Mouse (Mus musculus) heart, embryonic 10.5 days (tissue): ENCODE measurements around the gene Dlst. TPM values are rescaled to one million over a fixed set of nuclear protein-coding genes. Genes with fewer than 3 reads are reported as not detected.
A peak's percentile ranks its signal among the peaks of the same experiment; 100 is the strongest.

Experiments
- DNase-seq: peaks from one replicate; pipeline ENCODE4 v3.0.0-alpha.2; 2017; ENCODE audit warnings: low spot score
- H3K27ac ChIP-seq: fragments of 300-500 bp; sonication (generic); 2 replicates; pipeline ENCODE4 v1.5.1; 2016; ENCODE audit warnings: mild to moderate bottlenecking
- H3K27me3 ChIP-seq: fragments of 300-500 bp; sonication (generic); 2 replicates; pipeline ENCODE4 v1.6.1; 2016; ENCODE audit warnings: mild to moderate bottlenecking; ENCODE audit not compliant: poor library complexity, insufficient read depth, severe bottlenecking
- H3K36me3 ChIP-seq: fragments of 300-500 bp; sonication (generic); 2 replicates; pipeline ENCODE4 v1.6.1; 2016; ENCODE audit warnings: mild to moderate bottlenecking, moderate library complexity
- H3K4me1 ChIP-seq: fragments of 300-500 bp; sonication (generic); 2 replicates; pipeline ENCODE4 v1.6.1; 2016; ENCODE audit warnings: mild to moderate bottlenecking
- H3K4me3 ChIP-seq: fragments of 300-500 bp; sonication (generic); 2 replicates; pipeline ENCODE4 v1.5.1; 2016; ENCODE audit warnings: mild to moderate bottlenecking, moderate library complexity
- H3K9me3 ChIP-seq: fragments of 300-500 bp; sonication (generic); 2 replicates; pipeline ENCODE4 v1.6.1; 2016; ENCODE audit warnings: mild to moderate bottlenecking, moderate library complexity
- WGBS: fragments of 180-500 bp; shearing (Covaris S2); methylation state at CpG from one replicate; pipeline ENCODE4 v1.1.7; 2016; 5-methylcytosine and 5-hydroxymethylcytosine counted together
- polyA plus RNA-seq: library from polyadenylated mRNA; unstranded; fragments of >200 nt; fragmentation: Nextera tagmentation; extraction: Ambion mirVana; gene quantifications from 2 replicates; pipeline ENCODE4 v1.2.1, GENCODE M21; 2016

Gene Dlst
- polyA plus RNA-seq, 1 experiment from 2014 or later, result 162 TPM

- no peaks in the 10 kb centered on the region for H3K27me3 ChIP-seq
- H3K4me1 ChIP-seq, result peaks cover 6% of the 10 kb centered on the region
- DNase-seq, result no peak
- no peaks in the 10 kb centered on the region for H3K9me3 ChIP-seq
- H3K4me3 ChIP-seq, result no peak overlapping the region
- H3K36me3 ChIP-seq, result no peaks in the 10 kb centered on the region
- 79% methylated on average over 5 of the region's 5 CpGs for WGBS
- no peak overlapping the region for H3K27ac ChIP-seq
These were observed 9.0 kb upstream of the Dlst start for GRCm38 (mm10) chr12:85101521-85102106.

- no peak overlapping the region for H3K27ac ChIP-seq
- H3K9me3 ChIP-seq, result no peaks in the 10 kb centered on the region
- no peaks in the 10 kb centered on the region for H3K36me3 ChIP-seq
- H3K4me1 ChIP-seq, result peaks cover 9% of the 10 kb centered on the region
- no peak for DNase-seq
- H3K27me3 ChIP-seq, result no peaks in the 10 kb centered on the region
- no peak overlapping the region for H3K4me3 ChIP-seq
- WGBS, result 76% methylated on average over 8 of the region's 8 CpGs
These were observed 7.5 kb upstream of the Dlst start for GRCm38 (mm10) chr12:85103096-85103495.

GRCm38 (mm10) chr12:85104789-85105188 is 5.8 kb upstream of the Dlst start:
- H3K36me3 ChIP-seq, result no peaks in the 10 kb centered on the region
- H3K4me3 ChIP-seq, result no peak overlapping the region
- 83% methylated on average over 8 of the region's 8 CpGs for WGBS
- H3K27ac ChIP-seq, result no peak overlapping the region
- DNase-seq, result no peak
- H3K27me3 ChIP-seq, result no peaks in the 10 kb centered on the region
- H3K4me1 ChIP-seq, result peaks cover 15% of the 10 kb centered on the region
- no peaks in the 10 kb centered on the region for H3K9me3 ChIP-seq

- under 1% methylated on average over 8 of the region's 8 CpGs for WGBS
- H3K4me3 ChIP-seq, result peak overlapping the region; percentile 46
These were observed 4.3 kb upstream of the Dlst start for GRCm38 (mm10) chr12:85106292-85106691.

GRCm38 (mm10) chr12:85108643-85109042 is 2.0 kb upstream of the Dlst start:
- 60% methylated on average over 3 of the region's 3 CpGs for WGBS
- DNase-seq, result no peak
- no peak overlapping the region for H3K27ac ChIP-seq
- H3K36me3 ChIP-seq, result 0 out of 2 replicates have a peak, but pooled peaks cover 2% of the 10 kb centered on the region
- H3K9me3 ChIP-seq, result no peaks in the 10 kb centered on the region
- no peaks in the 10 kb centered on the region for H3K27me3 ChIP-seq
- no peak overlapping the region for H3K4me3 ChIP-seq
- H3K4me1 ChIP-seq, result peaks cover 36% of the 10 kb centered on the region

More at GRCm38 (mm10) chr12:85106292-85106691, 4.3 kb upstream of the Dlst start:
- H3K9me3 ChIP-seq, result no peaks in the 10 kb centered on the region
- no peaks in the 10 kb centered on the region for H3K36me3 ChIP-seq
- no peaks in the 10 kb centered on the region for H3K27me3 ChIP-seq
- 0 out of 2 replicates have a peak overlapping the region, but pooled peaks have one; percentile 24 for H3K27ac ChIP-seq
- DNase-seq, result no peak
- peaks cover 15% of the 10 kb centered on the region for H3K4me1 ChIP-seq

GRCm38 (mm10) chr12:85109426-85109825 is 1.2 kb upstream of the Dlst start:
- Histone ChIP-seq H3K9me3 (no peaks in the 10 kb centered on the region), H3K27me3 (no peaks in the 10 kb centered on the region), H3K36me3 (0 out of 2 replicates have a peak, but pooled peaks cover 2% of the 10 kb centered on the region), H3K27ac (no peak overlapping the region), H3K4me1 (peaks cover 36% of the 10 kb centered on the region), H3K4me3 (0 out of 2 replicates have a peak overlapping the region, but pooled peaks have one; percentile 19)
- 44% methylated on average over 4 of the region's 4 CpGs for WGBS
- no peak for DNase-seq

GRCm38 (mm10) chr12:85110011-85110697 is 479 bp upstream of the Dlst start:
- 16% methylated on average over 18 of the region's 18 CpGs for whole genome bisulfite sequencing
- H3K9me3 ChIP-seq, result no peaks in the 10 kb centered on the region
- H3K27me3 ChIP-seq, result no peaks in the 10 kb centered on the region
- DNase-seq, result no peak
- peak overlapping the region; percentile 98 for H3K27ac ChIP-seq
- H3K36me3 ChIP-seq, result peaks cover 8% of the 10 kb centered on the region; the same call in 1 of the 2 replicates
- peaks cover 36% of the 10 kb centered on the region for H3K4me1 ChIP-seq
- peak overlapping the region; percentile 98 for H3K4me3 ChIP-seq

- no peaks in the 10 kb centered on the region for H3K9me3 ChIP-seq
- DNase-seq, result no peak
- peak overlapping the region; percentile 98 for H3K4me3 ChIP-seq
- no peaks in the 10 kb centered on the region for H3K27me3 ChIP-seq
- 81% methylated on average over 7 of the region's 7 CpGs for WGBS
- peaks cover 24% of the 10 kb centered on the region for H3K36me3 ChIP-seq
- H3K27ac ChIP-seq, result peak overlapping the region; percentile 3; the same call in 1 of the 2 replicates
- peaks cover 28% of the 10 kb centered on the region for H3K4me1 ChIP-seq
These were observed 2.1 kb downstream of the Dlst start for GRCm38 (mm10) chr12:85112550-85113251.

- no peaks in the 10 kb centered on the region for H3K27me3 ChIP-seq
- H3K4me3 ChIP-seq, result no peak overlapping the region
- no peaks in the 10 kb centered on the region for H3K9me3 ChIP-seq
- H3K4me1 ChIP-seq, result peaks cover 28% of the 10 kb centered on the region
- DNase-seq, result no peak
- H3K27ac ChIP-seq, result peak overlapping the region; percentile 3; the same call in 1 of the 2 replicates
- 81% methylated on average over 3 of the region's 3 CpGs for WGBS
- peaks cover 30% of the 10 kb centered on the region for H3K36me3 ChIP-seq
These were observed 2.7 kb downstream of the Dlst start for GRCm38 (mm10) chr12:85113337-85113736.

GRCm38 (mm10) chr12:85113917-85114316 is 3.3 kb downstream of the Dlst start:
- 95% methylated on average over 3 of the region's 3 CpGs for WGBS
- no peaks in the 10 kb centered on the region for H3K9me3 ChIP-seq
- no peak for DNase-seq
- H3K36me3 ChIP-seq, result peaks cover 36% of the 10 kb centered on the region
- no peaks in the 10 kb centered on the region for H3K27me3 ChIP-seq
- H3K27ac ChIP-seq, result no peak overlapping the region
- H3K4me3 ChIP-seq, result no peak overlapping the region
- peaks cover 28% of the 10 kb centered on the region for H3K4me1 ChIP-seq

GRCm38 (mm10) chr12:85115678-85116077 is 5.0 kb downstream of the Dlst start:
- H3K9me3 ChIP-seq, result no peaks in the 10 kb centered on the region

GRCm38 (mm10) chr12:85121806-85122459 is 11.3 kb downstream of the Dlst start:
- no peaks in the 10 kb centered on the region for H3K27me3 ChIP-seq
- H3K4me1 ChIP-seq, result no peaks in the 10 kb centered on the region
- no peak overlapping the region for H3K27ac ChIP-seq
- 91% methylated on average over 9 of the region's 9 CpGs for WGBS
- no peaks in the 10 kb centered on the region for H3K9me3 ChIP-seq
- DNase-seq, result no peak
- H3K4me3 ChIP-seq, result no peak overlapping the region
- peaks cover 91% of the 10 kb centered on the region for H3K36me3 ChIP-seq

More at GRCm38 (mm10) chr12:85115678-85116077, 5.0 kb downstream of the Dlst start:
- 84% methylated on average over 7 of the region's 7 CpGs for WGBS
- H3K36me3 ChIP-seq, result peaks cover 53% of the 10 kb centered on the region
- H3K4me3 ChIP-seq, result no peak overlapping the region
- H3K4me1 ChIP-seq, result peaks cover 22% of the 10 kb centered on the region
- H3K27ac ChIP-seq, result no peak overlapping the region
- no peaks in the 10 kb centered on the region for H3K27me3 ChIP-seq
- no peak for DNase-seq
